Mouse (Mus musculus): ENCODE results near the gene Ube2j2. TPM values are rescaled to one million over a fixed set of nuclear protein-coding genes. Genes with fewer than 3 reads are reported as not detected.

Ube2j2 gene
- total and polyA plus RNA-seq, 2 experiments from 2014 or later, result 80.3 to 138 TPM

GRCm38 (mm10) chr4:155993606-155994005 lies 50.0 kb downstream of the Ube2j2 start:
- Histone ChIP-seq H3K9ac (peak overlapping the region; percentile 79), H3K4me3 (ENCODE audit: low read depth, low read length) (peak overlapping the region; percentile 85), H3K4me2 (ENCODE audit: low read depth) (peak overlapping the region; percentile 64), H3K4me1 (ENCODE audit: insufficient read depth) (peaks cover 18% of the 10 kb centered on the region), H3K27ac (ENCODE audit: low read depth, low read length) (peak overlapping the region; percentile 89), H3K27me3 (ENCODE audit: insufficient read depth, low read length) (no peaks in the 10 kb centered on the region), H3K36me3 (ENCODE audit: insufficient read depth) (peaks cover 25% of the 10 kb centered on the region), H3K9me3 (ENCODE audit: low read length) (no peaks in the 10 kb centered on the region)
- DNase-seq (no peak), ATAC-seq (no peak)
- TF ChIP-seq CTCF (IDR thresholded peaks at IDR 0.05; ENCODE audit: low read depth), result no peak
- 5% methylated on average over 15 of the region's 15 CpGs for WGBS

GRCm38 (mm10) chr4:156004109-156004508 lies 60.5 kb downstream of the Ube2j2 start:
- Histone ChIP-seq H3K9ac (no peak overlapping the region), H3K4me1 (ENCODE audit: insufficient read depth) (no peaks in the 10 kb centered on the region), H3K27ac (ENCODE audit: low read depth, low read length) (no peak overlapping the region), H3K4me2 (ENCODE audit: low read depth) (no peak overlapping the region), H3K36me3 (ENCODE audit: insufficient read depth) (peaks cover 80% of the 10 kb centered on the region), H3K4me3 (ENCODE audit: low read depth, low read length) (no peak overlapping the region), H3K9me3 (ENCODE audit: low read length) (no peaks in the 10 kb centered on the region), H3K27me3 (ENCODE audit: insufficient read depth, low read length) (no peaks in the 10 kb centered on the region)
- DNase-seq (no peak), ATAC-seq (no peak)
- 97% methylated on average over 3 of the region's 3 CpGs for WGBS
- TF ChIP-seq CTCF (IDR thresholded peaks at IDR 0.05; ENCODE audit: low read depth), result no peak

- WGBS, result 98% methylated on average over 4 of the region's 4 CpGs
- ATAC-seq, result no peak
- Histone ChIP-seq H3K4me3 (ENCODE audit: low read depth, low read length) (no peak overlapping the region), H3K9ac (no peak overlapping the region), H3K36me3 (ENCODE audit: insufficient read depth) (peaks cover 82% of the 10 kb centered on the region), H3K9me3 (ENCODE audit: low read length) (no peaks in the 10 kb centered on the region), H3K27me3 (ENCODE audit: insufficient read depth, low read length) (no peaks in the 10 kb centered on the region), H3K4me2 (ENCODE audit: low read depth) (no peak overlapping the region), H3K4me1 (ENCODE audit: insufficient read depth) (no peaks in the 10 kb centered on the region), H3K27ac (ENCODE audit: low read depth, low read length) (no peak overlapping the region)
- DNase-seq, result no peak
- no peak for TF ChIP-seq CTCF (IDR thresholded peaks at IDR 0.05; ENCODE audit: low read depth)
Observed at GRCm38 (mm10) chr4:156008369-156008768, 64.7 kb downstream of the Ube2j2 start.

Small RNAs within 50 kb of the gene (microRNA-seq; reads per million reads assigned to microRNA genes)
- gene Gm22991, result 0 reads per million in 2 experiments

Other genes starting within 250 kb of the Ube2j2 start
- gene Fndc10, start 249.5 kb upstream of the Ube2j2 start, total RNA-seq (2014; rRNA removed), result 31.9 and 33.5 TPM in 2 replicates
- gene Fndc10, start 249.5 kb upstream of the Ube2j2 start, polyA plus RNA-seq (2015; fragmentation: Nextera tagmentation; extraction: Ambion mirVana), result 20.4 and 24.6 TPM in 2 replicates
- gene Ssu72, start 239.0 kb upstream of the Ube2j2 start, total RNA-seq (2014; rRNA removed), result 103 and 121 TPM in 2 replicates
- gene Ssu72, start 239.0 kb upstream of the Ube2j2 start, polyA plus RNA-seq (2015; fragmentation: Nextera tagmentation; extraction: Ambion mirVana), result 164 and 176 TPM in 2 replicates
- 43.4 and 55.2 TPM in 2 replicates for gene Tmem240, start 209.0 kb upstream of the Ube2j2 start, total RNA-seq (2014; rRNA removed)
- gene Tmem240, start 209.0 kb upstream of the Ube2j2 start, polyA plus RNA-seq (2015; fragmentation: Nextera tagmentation; extraction: Ambion mirVana), result 19.1 and 23.8 TPM in 2 replicates
- gene Atad3a, start 182.7 kb upstream of the Ube2j2 start, total RNA-seq (2014; rRNA removed), result 72.3 and 79.2 TPM in 2 replicates
- gene Atad3a, start 182.7 kb upstream of the Ube2j2 start, polyA plus RNA-seq (2015; fragmentation: Nextera tagmentation; extraction: Ambion mirVana), result 61.3 and 68.6 TPM in 2 replicates
- gene Vwa1, start 169.1 kb upstream of the Ube2j2 start, total RNA-seq (2014; rRNA removed), result 27.9 and 29.6 TPM in 2 replicates
- gene Vwa1, start 169.1 kb upstream of the Ube2j2 start, polyA plus RNA-seq (2015; fragmentation: Nextera tagmentation; extraction: Ambion mirVana), result 22.9 and 24.8 TPM in 2 replicates
- 0.14 and 0.38 TPM in 2 replicates for gene Tmem88b, start 158.0 kb upstream of the Ube2j2 start, total RNA-seq (2014; rRNA removed)
- 0.24 and 0.38 TPM in 2 replicates for gene Tmem88b, start 158.0 kb upstream of the Ube2j2 start, polyA plus RNA-seq (2015; fragmentation: Nextera tagmentation; extraction: Ambion mirVana)
- not detected in 2 replicates for gene Ankrd65, start 153.4 kb upstream of the Ube2j2 start, total RNA-seq (2014; rRNA removed)
- gene Ankrd65, start 153.4 kb upstream of the Ube2j2 start, polyA plus RNA-seq (2015; fragmentation: Nextera tagmentation; extraction: Ambion mirVana), result not detected in 2 replicates
- 134 and 220 TPM in 2 replicates for gene Mrpl20, start 141.0 kb upstream of the Ube2j2 start, total RNA-seq (2014; rRNA removed)
- gene Mrpl20, start 141.0 kb upstream of the Ube2j2 start, polyA plus RNA-seq (2015; fragmentation: Nextera tagmentation; extraction: Ambion mirVana), result 304 and 396 TPM in 2 replicates
- gene Ccnl2, start 131.3 kb upstream of the Ube2j2 start, total RNA-seq (2014; rRNA removed), result 112 and 113 TPM in 2 replicates
- gene Ccnl2, start 131.3 kb upstream of the Ube2j2 start, polyA plus RNA-seq (2015; fragmentation: Nextera tagmentation; extraction: Ambion mirVana), result 48.3 and 68.3 TPM in 2 replicates
- gene Aurkaip1, start 112.6 kb upstream of the Ube2j2 start, total RNA-seq (2014; rRNA removed), result 90.9 and 93.0 TPM in 2 replicates
- 148 and 183 TPM in 2 replicates for gene Aurkaip1, start 112.6 kb upstream of the Ube2j2 start, polyA plus RNA-seq (2015; fragmentation: Nextera tagmentation; extraction: Ambion mirVana)
- 19.5 and 35.9 TPM in 2 replicates for gene Mxra8, start 104.2 kb upstream of the Ube2j2 start, total RNA-seq (2014; rRNA removed)
- gene Mxra8, start 104.2 kb upstream of the Ube2j2 start, polyA plus RNA-seq (2015; fragmentation: Nextera tagmentation; extraction: Ambion mirVana), result 25.0 and 30.5 TPM in 2 replicates
- 118 and 120 TPM in 2 replicates for gene Dvl1, start 96.4 kb upstream of the Ube2j2 start, total RNA-seq (2014; rRNA removed)
- gene Dvl1, start 96.4 kb upstream of the Ube2j2 start, polyA plus RNA-seq (2015; fragmentation: Nextera tagmentation; extraction: Ambion mirVana), result 15.1 and 16.3 TPM in 2 replicates
- 0.54 and 0.67 TPM in 2 replicates for gene Tas1r3, start 80.5 kb upstream of the Ube2j2 start, total RNA-seq (2014; rRNA removed)
- gene Tas1r3, start 80.5 kb upstream of the Ube2j2 start, polyA plus RNA-seq (2015; fragmentation: Nextera tagmentation; extraction: Ambion mirVana), result 0.14 and 0.22 TPM in 2 replicates
- gene Cptp, start 74.4 kb upstream of the Ube2j2 start, total RNA-seq (2014; rRNA removed), result 12.7 and 19.8 TPM in 2 replicates
- gene Cptp, start 74.4 kb upstream of the Ube2j2 start, polyA plus RNA-seq (2015; fragmentation: Nextera tagmentation; extraction: Ambion mirVana), result 18.7 and 22.8 TPM in 2 replicates
- gene Ints11, start 74.3 kb upstream of the Ube2j2 start, total RNA-seq (2014; rRNA removed), result 47.7 and 63.8 TPM in 2 replicates
- 58.8 and 59.8 TPM in 2 replicates for gene Ints11, start 74.3 kb upstream of the Ube2j2 start, polyA plus RNA-seq (2015; fragmentation: Nextera tagmentation; extraction: Ambion mirVana)
- gene Pusl1, start 52.0 kb upstream of the Ube2j2 start, total RNA-seq (2014; rRNA removed), result 65.4 and 69.5 TPM in 2 replicates
- 56.5 and 59.0 TPM in 2 replicates for gene Pusl1, start 52.0 kb upstream of the Ube2j2 start, polyA plus RNA-seq (2015; fragmentation: Nextera tagmentation; extraction: Ambion mirVana)
- gene Acap3, start 52.0 kb upstream of the Ube2j2 start, total RNA-seq (2014; rRNA removed), result 116 and 147 TPM in 2 replicates
- gene Acap3, start 52.0 kb upstream of the Ube2j2 start, polyA plus RNA-seq (2015; fragmentation: Nextera tagmentation; extraction: Ambion mirVana), result 84.2 and 95.3 TPM in 2 replicates
- gene C1qtnf12, start 18.5 kb downstream of the Ube2j2 start, total RNA-seq (2014; rRNA removed), result 12.8 and 13.9 TPM in 2 replicates
- 10.3 and 11.1 TPM in 2 replicates for gene C1qtnf12, start 18.5 kb downstream of the Ube2j2 start, polyA plus RNA-seq (2015; fragmentation: Nextera tagmentation; extraction: Ambion mirVana)
- 39.5 and 43.9 TPM in 2 replicates for gene B3galt6, start 48.8 kb downstream of the Ube2j2 start, total RNA-seq (2014; rRNA removed)
- 19.4 and 28.6 TPM in 2 replicates for gene B3galt6, start 48.8 kb downstream of the Ube2j2 start, polyA plus RNA-seq (2015; fragmentation: Nextera tagmentation; extraction: Ambion mirVana)
- gene Sdf4, start 49.0 kb downstream of the Ube2j2 start, total RNA-seq (2014; rRNA removed), result 123 and 126 TPM in 2 replicates
- 115 and 117 TPM in 2 replicates for gene Sdf4, start 49.0 kb downstream of the Ube2j2 start, polyA plus RNA-seq (2015; fragmentation: Nextera tagmentation; extraction: Ambion mirVana)
- gene Tnfrsf4, start 70.0 kb downstream of the Ube2j2 start, total RNA-seq (2014; rRNA removed), result 0.48 and 1.3 TPM in 2 replicates
- 0.40 and 0.49 TPM in 2 replicates for gene Tnfrsf4, start 70.0 kb downstream of the Ube2j2 start, polyA plus RNA-seq (2015; fragmentation: Nextera tagmentation; extraction: Ambion mirVana)
- gene Tnfrsf18, start 82.3 kb downstream of the Ube2j2 start, total RNA-seq (2014; rRNA removed), result 1.5 TPM in 1 of 2 replicates, not detected in the other
- gene Tnfrsf18, start 82.3 kb downstream of the Ube2j2 start, polyA plus RNA-seq (2015; fragmentation: Nextera tagmentation; extraction: Ambion mirVana), result 0.67 and 1.2 TPM in 2 replicates
- gene Ttll10, start 115.6 kb downstream of the Ube2j2 start, total RNA-seq (2014; rRNA removed), result not detected in 2 replicates
- 0.06 TPM in 1 of 2 replicates, not detected in the other for gene Ttll10, start 115.6 kb downstream of the Ube2j2 start, polyA plus RNA-seq (2015; fragmentation: Nextera tagmentation; extraction: Ambion mirVana)
- gene 9430015G10Rik, start 166.2 kb downstream of the Ube2j2 start, total RNA-seq (2014; rRNA removed), result 22.8 and 28.3 TPM in 2 replicates
- 18.3 and 22.3 TPM in 2 replicates for gene 9430015G10Rik, start 166.2 kb downstream of the Ube2j2 start, polyA plus RNA-seq (2015; fragmentation: Nextera tagmentation; extraction: Ambion mirVana)
- 0.33 and 0.46 TPM in 2 replicates for gene Rnf223, start 186.7 kb downstream of the Ube2j2 start, total RNA-seq (2014; rRNA removed)
- 0.08 and 0.19 TPM in 2 replicates for gene Rnf223, start 186.7 kb downstream of the Ube2j2 start, polyA plus RNA-seq (2015; fragmentation: Nextera tagmentation; extraction: Ambion mirVana)

Data from forebrain, postnatal 0 days (tissue).